Mouse (Mus musculus) hindbrain, embryonic 11.5 days (tissue): ENCODE results near the gene Osbpl6. TPM values are rescaled to one million over a fixed set of nuclear protein-coding genes. Genes with fewer than 3 reads are reported as not detected.

Source experiments
- ATAC-seq: fragments of 200-750 bp; cut with Nextera tagmentation; 2 replicates; pipeline ENCODE4 v1.8.0; 2017; ENCODE audit warnings: mild to moderate bottlenecking, moderate TSS enrichment, moderate library complexity; ENCODE audit not compliant: low FRiP score
- DNase-seq: peaks from one replicate; pipeline ENCODE4 v3.0.0-alpha.2; 2015; ENCODE audit warnings: low spot score
- H3K27ac ChIP-seq: fragments of 300-500 bp; sonication (generic); 2 replicates; pipeline ENCODE4 v1.5.1; 2014; ENCODE audit warnings: mild to moderate bottlenecking, low read depth, low read length
- H3K27me3 ChIP-seq: fragments of 300-500 bp; sonication (generic); 2 replicates; pipeline ENCODE4 v1.6.1; 2014; ENCODE audit warnings: mild to moderate bottlenecking, low read length, moderate library complexity, mixed read lengths; ENCODE audit not compliant: control insufficient read depth, insufficient read depth
- H3K36me3 ChIP-seq: fragments of 300-500 bp; sonication (generic); 2 replicates; pipeline ENCODE4 v1.6.1; 2014; ENCODE audit warnings: mild to moderate bottlenecking, low read length, moderate library complexity, mixed read lengths; ENCODE audit not compliant: control insufficient read depth, insufficient read depth
- H3K4me1 ChIP-seq: fragments of 300-500 bp; sonication (generic); replicated peaks from 2 replicates; pipeline ENCODE4 v1.6.1; 2014; ENCODE audit warnings: low read length, mixed read lengths; ENCODE audit not compliant: control insufficient read depth, insufficient read depth
- H3K4me2 ChIP-seq: fragments of 300-500 bp; sonication (generic); replicated peaks from 2 replicates; pipeline ENCODE4 v1.6.1; 2014; ENCODE audit warnings: mild to moderate bottlenecking, low read depth, low read length
- H3K4me3 ChIP-seq: fragments of 300-500 bp; sonication (generic); 2 replicates; pipeline ENCODE4 v1.5.1; 2014; ENCODE audit warnings: low read depth, low read length
- H3K9ac ChIP-seq: fragments of 300-500 bp; sonication (generic); 2 replicates; pipeline ENCODE4 v1.6.1; 2014; ENCODE audit warnings: low read depth, low read length
- H3K9me3 ChIP-seq: fragments of 300-500 bp; sonication (generic); 2 replicates; pipeline ENCODE4 v1.6.1; 2016; ENCODE audit warnings: low read length; ENCODE audit not compliant: control insufficient read depth
- WGBS: fragments of 180-500 bp; shearing (Covaris S2); extraction: QIAGEN DNeasy Blood & Tissue Kit; methylation state at CpG from one replicate; pipeline ENCODE4 v1.1.7; 2014; 5-methylcytosine and 5-hydroxymethylcytosine counted together
- polyA plus RNA-seq: library from polyadenylated mRNA; unstranded; fragments of >200 nt; fragmentation: Nextera tagmentation; extraction: Ambion mirVana; gene quantifications from 2 replicates; pipeline ENCODE4 v1.2.1, GENCODE M21; 2014

Osbpl6 gene
- polyA plus RNA-seq, 1 experiment from 2014 or later: 16.9 TPM

DNA sequence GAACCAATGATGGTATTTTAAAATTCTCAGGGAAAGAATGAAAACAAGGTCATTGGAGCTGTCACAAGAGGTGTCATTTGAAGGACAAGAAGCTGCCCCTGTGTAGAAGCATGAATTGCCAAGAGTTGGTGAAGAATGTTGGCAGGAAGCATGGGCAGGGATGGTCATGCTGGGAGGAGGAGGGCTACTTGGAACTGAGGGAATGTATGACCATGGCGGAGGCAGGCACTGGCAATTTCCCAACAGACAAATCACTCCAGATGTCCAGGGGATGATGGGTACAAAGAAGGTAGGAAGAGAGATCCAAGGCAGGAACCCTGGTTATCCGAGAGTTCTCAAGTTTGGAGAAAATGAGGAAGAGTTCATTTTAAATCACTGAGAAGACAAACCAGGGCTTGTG is 3.7 kb downstream of the Osbpl6 start:
- Histone ChIP-seq H3K4me2 (no peak overlapping the region), H3K9ac (no peak overlapping the region), H3K9me3 (no peaks in the 10 kb centered on the region), H3K4me3 (no peak overlapping the region), H3K36me3 (no peaks in the 10 kb centered on the region), H3K4me1 (no peaks in the 10 kb centered on the region), H3K27ac (no peak overlapping the region), H3K27me3 (0 out of 2 replicates have a peak, but pooled peaks cover 3% of the 10 kb centered on the region)
- DNase-seq (no peak), ATAC-seq (no peak)
- 92% methylated on average over 2 of the region's 2 CpGs for WGBS

DNA sequence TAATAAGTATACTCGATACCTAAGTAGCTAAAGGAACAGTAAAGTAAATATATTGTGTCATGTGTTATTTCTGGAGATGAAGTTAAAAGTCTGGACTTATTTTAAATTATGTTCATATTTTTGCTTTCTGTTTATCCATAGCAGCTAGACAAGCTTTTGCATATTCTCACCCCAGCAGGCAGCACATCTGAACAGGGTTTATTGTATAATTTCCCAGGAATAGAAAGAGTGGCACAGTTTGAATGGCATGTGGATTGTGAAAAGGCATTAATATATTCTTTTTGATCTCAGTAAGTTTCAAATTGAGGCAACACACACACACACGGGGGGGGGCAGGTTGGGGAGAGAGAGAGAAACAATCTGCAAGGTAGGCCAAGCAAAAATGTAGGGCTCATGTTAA is 6.6 kb downstream of the Osbpl6 start:
- 87% methylated on average over 2 of the region's 2 CpGs for WGBS
- no peaks in the 10 kb centered on the region for H3K27me3 ChIP-seq
- no peak overlapping the region for H3K4me2 ChIP-seq
- DNase-seq (no peak), ATAC-seq (no peak)
- H3K9ac ChIP-seq: no peak overlapping the region
- H3K9me3 ChIP-seq: no peaks in the 10 kb centered on the region
- no peak overlapping the region for H3K27ac ChIP-seq
- no peaks in the 10 kb centered on the region for H3K4me1 ChIP-seq
- no peak overlapping the region for H3K4me3 ChIP-seq
- H3K36me3 ChIP-seq: no peaks in the 10 kb centered on the region

DNA sequence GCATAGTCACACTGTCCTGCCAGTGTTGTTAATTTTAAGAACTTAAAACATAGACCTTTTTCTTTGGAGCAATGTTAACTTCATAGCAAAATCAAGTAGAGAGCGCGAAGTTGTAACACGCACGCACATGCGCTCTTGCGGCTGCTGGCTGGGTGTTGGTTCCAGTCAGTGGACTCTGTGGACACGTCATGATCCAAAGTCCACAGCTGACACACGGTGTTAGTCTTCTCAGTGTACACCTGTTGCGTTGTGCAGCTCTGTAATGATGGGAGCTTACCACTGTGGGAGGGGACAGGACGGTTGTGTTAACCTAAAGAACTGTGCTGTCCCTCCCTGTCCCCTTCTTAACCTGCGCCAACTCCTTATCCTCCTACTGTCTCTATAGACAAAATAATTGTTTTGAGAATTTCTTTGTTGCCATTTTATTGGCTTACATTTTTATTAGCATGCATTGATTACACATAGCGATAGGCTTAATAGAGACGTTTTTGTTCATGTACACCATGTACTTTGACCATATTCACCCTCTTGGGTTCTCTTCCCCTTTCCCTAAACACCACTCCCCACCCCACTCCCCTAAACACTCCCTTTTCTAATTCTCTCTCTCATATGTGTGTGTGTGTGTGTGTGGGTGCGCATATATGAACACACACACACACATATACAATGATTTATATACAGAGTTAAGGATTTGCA is 11.3 kb downstream of the Osbpl6 start:
- 95% methylated on average over 14 of the region's 14 CpGs for WGBS
- no peaks in the 10 kb centered on the region for H3K9me3 ChIP-seq
- ATAC-seq: no peak
- DNase-seq: no peak
- H3K9ac ChIP-seq: no peak overlapping the region
- no peaks in the 10 kb centered on the region for H3K36me3 ChIP-seq
- no peak overlapping the region for H3K27ac ChIP-seq
- no peak overlapping the region for H3K4me2 ChIP-seq
- no peak overlapping the region for H3K4me3 ChIP-seq
- no peaks in the 10 kb centered on the region for H3K27me3 ChIP-seq
- no peaks in the 10 kb centered on the region for H3K4me1 ChIP-seq

DNA sequence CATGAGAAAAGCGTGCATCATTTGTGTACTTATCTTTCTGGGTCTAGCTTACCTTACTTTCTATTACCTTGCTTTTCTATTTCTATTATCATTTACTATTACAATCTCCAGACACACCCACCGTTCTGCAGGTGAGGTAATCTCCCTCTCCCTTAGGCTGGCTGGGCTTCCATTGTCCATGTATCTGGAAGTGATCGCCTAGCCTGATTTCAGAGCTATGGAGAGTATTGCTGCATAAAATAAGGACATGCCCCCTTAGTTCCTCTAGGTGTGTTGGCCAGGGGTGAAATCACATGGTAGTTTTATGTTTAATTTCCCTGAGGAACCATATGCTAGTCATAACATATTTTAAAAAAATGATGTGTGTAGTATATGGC is 11.8 kb downstream of the Osbpl6 start:
- Histone ChIP-seq H3K4me2 (no peak overlapping the region), H3K9me3 (no peaks in the 10 kb centered on the region), H3K4me1 (no peaks in the 10 kb centered on the region), H3K27ac (no peak overlapping the region), H3K36me3 (no peaks in the 10 kb centered on the region), H3K27me3 (no peaks in the 10 kb centered on the region), H3K9ac (no peak overlapping the region), H3K4me3 (no peak overlapping the region)
- no peak for ATAC-seq
- no peak for DNase-seq
- WGBS: 92% methylated on average over 3 of the region's 3 CpGs

DNA sequence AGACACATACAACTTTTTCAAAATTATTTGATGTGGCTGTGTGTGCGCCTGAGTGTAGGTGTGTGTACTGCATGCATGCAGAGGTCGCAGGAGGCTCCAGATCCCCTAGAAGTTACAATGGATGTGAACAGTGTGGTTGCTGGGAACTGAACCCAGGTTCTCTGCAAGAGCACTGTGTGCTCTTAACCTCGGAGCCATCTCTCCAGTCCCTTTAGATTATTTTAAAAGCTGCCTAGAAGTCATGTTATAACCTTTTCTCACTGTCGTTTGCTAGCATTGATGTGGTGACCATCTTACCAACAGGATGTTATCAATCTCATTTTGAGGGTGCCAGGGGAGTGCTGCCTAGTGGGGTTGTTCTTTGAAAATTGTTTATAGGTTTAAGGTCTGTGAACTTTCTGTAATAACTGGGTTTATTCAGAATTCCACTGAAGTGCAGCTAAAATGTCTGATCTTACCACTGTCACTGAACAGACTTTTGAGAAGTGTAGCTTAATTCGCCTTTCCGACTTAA is 15.2 kb downstream of the Osbpl6 start:
- Histone ChIP-seq H3K4me3 (no peak overlapping the region), H3K27me3 (no peaks in the 10 kb centered on the region), H3K27ac (no peak overlapping the region), H3K4me2 (no peak overlapping the region), H3K9me3 (no peaks in the 10 kb centered on the region), H3K36me3 (no peaks in the 10 kb centered on the region), H3K9ac (no peak overlapping the region), H3K4me1 (no peaks in the 10 kb centered on the region)
- WGBS: 81% methylated on average over 6 of the region's 6 CpGs
- no peak for ATAC-seq
- DNase-seq: no peak

DNA sequence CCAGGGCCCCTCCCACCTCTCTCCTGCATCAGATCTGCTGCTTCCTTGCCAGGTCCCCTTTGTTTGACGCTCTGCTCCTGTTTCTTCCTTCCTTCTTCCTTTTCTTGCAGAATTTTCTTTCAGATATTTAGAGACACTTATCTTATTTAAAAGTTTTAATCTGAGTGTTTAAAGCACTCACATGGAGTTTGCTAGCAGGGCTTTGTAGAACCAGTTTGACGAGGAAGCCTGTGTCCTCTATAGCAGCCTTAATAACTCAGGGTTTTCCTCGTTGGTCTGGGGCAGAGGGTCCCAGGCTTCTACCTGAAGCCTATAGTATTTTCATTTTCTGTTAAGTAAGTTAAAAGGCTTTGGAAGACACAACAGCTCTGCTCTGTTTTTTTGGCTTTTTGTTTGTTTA is 20.5 kb downstream of the Osbpl6 start:
- Histone ChIP-seq H3K4me1 (no peaks in the 10 kb centered on the region), H3K27me3 (no peaks in the 10 kb centered on the region), H3K27ac (no peak overlapping the region), H3K4me2 (no peak overlapping the region), H3K36me3 (no peaks in the 10 kb centered on the region), H3K9ac (no peak overlapping the region), H3K4me3 (no peak overlapping the region), H3K9me3 (no peaks in the 10 kb centered on the region)
- 77% methylated on average over 3 of the region's 3 CpGs for WGBS
- ATAC-seq (no peak), DNase-seq (no peak)

DNA sequence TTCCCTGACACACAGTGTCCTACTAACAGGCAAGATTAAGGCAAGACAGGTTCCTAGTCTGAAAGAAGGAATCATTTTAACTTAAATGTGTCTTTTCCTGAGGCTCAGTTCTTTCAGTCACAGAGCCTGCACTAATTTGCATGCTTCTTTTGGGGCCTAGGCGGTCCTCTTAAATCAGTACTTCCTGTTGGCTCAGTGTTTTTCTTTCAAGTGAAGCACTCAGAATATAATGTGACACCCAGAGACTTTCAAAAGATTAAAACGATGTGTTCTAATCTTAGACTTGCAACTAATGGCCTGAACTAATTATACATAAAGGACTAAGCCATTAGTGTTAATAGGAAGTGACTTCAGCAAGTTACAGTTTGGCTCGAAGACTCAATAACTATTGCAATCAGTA is 23.0 kb downstream of the Osbpl6 start:
- no peak overlapping the region for H3K4me3 ChIP-seq
- H3K4me2 ChIP-seq: no peak overlapping the region
- no peaks in the 10 kb centered on the region for H3K36me3 ChIP-seq
- WGBS: 79% methylated on average over 3 of the region's 3 CpGs
- no peak overlapping the region for H3K9ac ChIP-seq
- no peak overlapping the region for H3K27ac ChIP-seq
- H3K27me3 ChIP-seq: no peaks in the 10 kb centered on the region
- no peaks in the 10 kb centered on the region for H3K4me1 ChIP-seq
- ATAC-seq (no peak), DNase-seq (no peak)
- H3K9me3 ChIP-seq: no peaks in the 10 kb centered on the region

DNA sequence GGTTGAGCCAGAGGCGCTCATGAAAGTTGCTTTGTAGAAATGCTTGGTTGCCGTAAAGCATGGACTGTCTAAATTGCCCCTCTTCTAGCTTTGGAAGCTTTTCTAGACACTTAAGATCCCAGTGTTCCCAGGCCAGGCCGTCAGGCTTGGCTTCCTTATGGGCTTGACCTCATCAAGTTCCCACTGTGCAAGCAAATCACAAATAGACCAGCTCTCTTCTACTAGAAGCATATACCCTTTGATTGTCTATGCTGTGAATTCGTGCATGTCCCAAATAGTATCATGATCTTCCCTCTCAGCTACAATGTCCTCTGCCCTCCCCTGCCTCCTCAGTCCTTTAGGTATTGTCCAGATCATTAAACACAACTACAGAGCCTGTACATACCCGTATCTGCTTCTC is 23.5 kb downstream of the Osbpl6 start:
- Histone ChIP-seq H3K36me3 (no peaks in the 10 kb centered on the region), H3K27ac (no peak overlapping the region), H3K27me3 (no peaks in the 10 kb centered on the region), H3K9me3 (no peaks in the 10 kb centered on the region), H3K4me3 (no peak overlapping the region), H3K9ac (no peak overlapping the region), H3K4me1 (no peaks in the 10 kb centered on the region), H3K4me2 (no peak overlapping the region)
- DNase-seq: no peak
- 84% methylated on average over 5 of the region's 5 CpGs for WGBS
- no peak for ATAC-seq

DNA sequence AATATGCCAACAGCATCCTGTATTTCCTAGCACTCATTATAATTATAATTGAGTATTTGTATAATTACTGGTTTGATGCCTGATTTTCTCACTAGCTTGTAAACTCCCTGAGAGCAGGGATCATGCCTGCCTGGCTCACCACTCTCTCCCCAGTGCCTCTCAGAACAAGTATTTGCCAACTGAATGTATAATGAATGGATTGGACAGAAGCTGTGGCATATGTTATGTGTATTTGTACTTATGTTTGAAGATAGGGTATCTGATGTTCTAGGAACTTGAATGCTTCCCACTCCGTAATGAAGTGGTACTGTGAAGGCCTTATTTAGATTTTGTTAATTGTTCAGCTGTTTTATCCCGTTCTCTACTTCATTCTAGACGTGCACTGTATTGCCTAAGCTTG is 24.2 kb downstream of the Osbpl6 start:
- H3K4me3 ChIP-seq: no peak overlapping the region
- H3K27ac ChIP-seq: no peak overlapping the region
- H3K4me1 ChIP-seq: no peaks in the 10 kb centered on the region
- no peaks in the 10 kb centered on the region for H3K27me3 ChIP-seq
- H3K9ac ChIP-seq: no peak overlapping the region
- ATAC-seq: no peak
- WGBS: 90% methylated on average over 3 of the region's 3 CpGs
- no peaks in the 10 kb centered on the region for H3K36me3 ChIP-seq
- H3K9me3 ChIP-seq: no peaks in the 10 kb centered on the region
- no peak for DNase-seq
- no peak overlapping the region for H3K4me2 ChIP-seq
